In the genomic region with DNA sequence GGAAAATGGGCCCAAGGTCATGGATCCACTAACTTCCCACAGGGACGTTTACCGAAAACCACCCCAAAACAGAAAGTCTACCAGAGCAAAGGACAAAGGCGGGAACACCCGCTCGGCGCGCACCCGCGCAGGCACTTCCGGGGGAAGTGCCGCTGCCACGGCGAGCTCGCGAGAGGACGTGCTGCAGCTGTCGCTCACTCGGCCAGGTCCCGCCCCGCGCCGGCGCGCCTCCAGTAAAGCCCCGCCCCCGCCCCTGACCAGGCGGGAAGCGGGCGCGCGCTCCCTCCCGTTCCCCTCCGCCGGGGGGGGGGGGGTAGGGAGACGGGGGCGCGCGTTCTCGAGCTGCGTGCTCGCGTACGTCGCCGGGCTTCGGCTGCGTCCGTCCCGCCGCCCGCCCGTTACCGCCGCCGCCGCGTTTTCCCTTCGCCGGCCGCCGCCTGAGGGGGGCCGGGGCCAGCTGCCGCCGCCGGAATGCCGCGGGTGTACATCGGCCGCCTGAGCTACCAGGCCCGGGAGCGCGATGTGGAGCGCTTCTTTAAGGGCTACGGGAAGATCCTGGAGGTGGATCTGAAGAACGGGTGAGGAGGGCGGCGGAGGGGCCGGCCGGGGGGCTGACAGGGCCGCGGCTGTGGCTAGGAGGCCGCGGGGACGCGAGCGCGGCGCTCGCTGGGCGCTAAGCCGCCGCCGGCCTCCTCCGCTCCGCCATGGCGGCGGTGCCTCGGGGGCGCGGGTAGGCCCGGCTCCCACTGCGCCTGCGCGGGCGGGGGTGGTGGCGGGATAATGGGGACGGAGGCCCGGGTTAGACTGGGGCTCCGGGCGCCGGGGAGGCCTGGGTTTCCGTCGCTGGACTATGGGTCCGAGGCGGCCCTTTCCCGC, we compare ENCODE assay signal across 8 mouse cellular contexts. TPM values are rescaled to one million over a fixed set of nuclear protein-coding genes. Genes with fewer than 3 reads are reported as not detected.
DNase-seq lines count a peak whose midpoint lies in the region; ATAC-seq and TF ChIP-seq lines count a peak whose summit lies in the region.

A gene (plus strand): TSS at position 325 of the 876 bp plus-strand sequence.

- peak within 1 kb of the TSS; percentile 100 for H3K9ac ChIP-seq in embryonic facial prominence, embryonic 15.5 days
- peak within 1 kb of the TSS; percentile 100 for H3K9ac ChIP-seq in kidney, embryonic 14.5 days (ENCODE audit: low read depth, low read length)
- H3K9ac ChIP-seq in limb, embryonic 15.5 days, result peak within 1 kb of the TSS; percentile 100

- 2% methylated on average over 107 of the region's 116 CpGs for WGBS in bone marrow, adult 2 months
- WGBS in embryonic facial prominence, embryonic 15.5 days, result under 1% methylated on average over 73 of the region's 116 CpGs
- under 1% methylated on average over 59 of the region's 116 CpGs for WGBS in kidney, embryonic 14.5 days
- under 1% methylated on average over 92 of the region's 116 CpGs for WGBS in limb, embryonic 15.5 days

- H3K4me2 ChIP-seq in embryonic facial prominence, embryonic 15.5 days (replicated peaks), result peak within 1 kb of the TSS; percentile 75
- H3K4me2 ChIP-seq in kidney, embryonic 14.5 days (replicated peaks; ENCODE audit: low read depth, low read length), result peak within 1 kb of the TSS; percentile 67
- H3K4me2 ChIP-seq in limb, embryonic 15.5 days, result peak within 1 kb of the TSS; percentile 72

- peak; percentile 96 for DNase-seq in 416B (ENCODE audit: low read depth)
- DNase-seq in heart, adult 9 months (ENCODE audit: low spot score in 2 of 2), result peak; percentile 91 to 94
- peak; percentile 71 to 83 for DNase-seq in monocyte, adult 2 months (ENCODE audit: low read depth in 1 of 2, low spot score in 2 of 2)
- DNase-seq in spleen, postnatal 36 days (ENCODE audit: low spot score in 2 of 2), result peak; percentile 94

- TF ChIP-seq POLR2A in bone marrow, adult 2 months (IDR thresholded peaks at IDR 0.05; ENCODE audit: borderline replicate concordance, control insufficient read depth, low read depth, low read length), result peak; percentile 87; the same call in 1 of the 2 replicates

- no peaks in the 10 kb centered on the region for H3K27me3 ChIP-seq in embryonic facial prominence, embryonic 15.5 days
- no peaks in the 10 kb centered on the region for H3K27me3 ChIP-seq in kidney, embryonic 14.5 days (ENCODE audit: control insufficient read depth, insufficient read depth, low read length)
- H3K27me3 ChIP-seq in limb, embryonic 15.5 days, result no peaks in the 10 kb centered on the region

- H3K36me3 ChIP-seq in embryonic facial prominence, embryonic 15.5 days, result peaks cover under 1% of the 10 kb centered on the region; the same call in 1 of the 2 replicates
- H3K36me3 ChIP-seq in kidney, embryonic 14.5 days (ENCODE audit: control insufficient read depth, insufficient read depth, low read length), result peaks cover 2% of the 10 kb centered on the region; the same call in 1 of the 2 replicates
- H3K36me3 ChIP-seq in limb, embryonic 15.5 days, result peaks cover under 1% of the 10 kb centered on the region; the same call in 1 of the 2 replicates

- peak within 1 kb of the TSS; percentile 84 for H3K4me3 ChIP-seq in bone marrow, adult 2 months (replicated peaks; ENCODE audit: control insufficient read depth, low read depth, low read length)
- peak within 1 kb of the TSS; percentile 99 for H3K4me3 ChIP-seq in embryonic facial prominence, embryonic 15.5 days (replicated peaks)
- peak within 1 kb of the TSS; percentile 100 for H3K4me3 ChIP-seq in kidney, embryonic 14.5 days (ENCODE audit: low read length)
- peak within 1 kb of the TSS; percentile 98 for H3K4me3 ChIP-seq in limb, embryonic 15.5 days

- TF ChIP-seq CTCF in bone marrow, adult 2 months (IDR thresholded peaks at IDR 0.05; ENCODE audit: control insufficient read depth, insufficient read depth, low read length), result no peak

- ATAC-seq in embryonic facial prominence, embryonic 15.5 days (ENCODE audit: insufficient number of reproducible peaks, low FRiP score, low TSS enrichment, low read depth), result peak; percentile 96
- ATAC-seq in kidney, embryonic 14.5 days (ENCODE audit: low FRiP score, low TSS enrichment), result peak; percentile 96
- ATAC-seq in limb, embryonic 15.5 days (ENCODE audit: insufficient number of reproducible peaks, low FRiP score, low TSS enrichment, low read depth), result peak; percentile 93

- peak within 1 kb of the TSS; percentile 96 for H3K27ac ChIP-seq in bone marrow, adult 2 months (ENCODE audit: control insufficient read depth, insufficient read depth, low read depth, low read length, poor library complexity)
- H3K27ac ChIP-seq in embryonic facial prominence, embryonic 15.5 days (replicated peaks), result peak within 1 kb of the TSS; percentile 100
- H3K27ac ChIP-seq in kidney, embryonic 14.5 days (ENCODE audit: low read depth, low read length), result peak within 1 kb of the TSS; percentile 100
- peak within 1 kb of the TSS; percentile 99 for H3K27ac ChIP-seq in limb, embryonic 15.5 days

- no peaks in the 10 kb centered on the region; the same call in 1 of the 2 replicates for H3K4me1 ChIP-seq in bone marrow, adult 2 months (ENCODE audit: control insufficient read depth, insufficient read depth, low read length)
- H3K4me1 ChIP-seq in embryonic facial prominence, embryonic 15.5 days, result peaks cover 36% of the 10 kb centered on the region
- H3K4me1 ChIP-seq in kidney, embryonic 14.5 days (ENCODE audit: control insufficient read depth, insufficient read depth, low read length), result peaks cover 26% of the 10 kb centered on the region
- H3K4me1 ChIP-seq in limb, embryonic 15.5 days, result peaks cover 34% of the 10 kb centered on the region

- no peaks in the 10 kb centered on the region for H3K9me3 ChIP-seq in embryonic facial prominence, embryonic 15.5 days (replicated peaks)
- no peaks in the 10 kb centered on the region for H3K9me3 ChIP-seq in kidney, embryonic 14.5 days (ENCODE audit: control insufficient read depth, low read length)
- no peaks in the 10 kb centered on the region for H3K9me3 ChIP-seq in limb, embryonic 15.5 days

RNA-seq across cellular contexts. Expression of the gene that starts here (rescaled TPM):
- 66.4 and 72.5 TPM in 2 replicates for polyA plus RNA-seq in bone marrow, adult 2 months (2011; ENCODE audit: insufficient read depth, insufficient read length, low replicate concordance, missing spikeins)
- 101 and 103 TPM in 2 replicates for polyA plus RNA-seq in embryonic facial prominence, embryonic 15.5 days (2015; fragmentation: Nextera tagmentation; extraction: Ambion mirVana)
- 82.4 and 118 TPM in 2 replicates for polyA plus RNA-seq in kidney, embryonic 14.5 days (2014; fragmentation: Nextera tagmentation; extraction: Ambion mirVana)
- polyA plus RNA-seq in limb, embryonic 15.5 days (2015; fragmentation: Nextera tagmentation; extraction: Ambion mirVana), result 97.7 and 99.5 TPM in 2 replicates

Comparison
In these comparisons a context has a peak if more than half of its experiments do, and no peak if none do; other contexts are left out.
1. Peak in every context shown above with its lines: DNase-seq, ATAC-seq, H3K4me3 ChIP-seq and H3K27ac ChIP-seq.